Mouse (Mus musculus) heart, embryonic 12.5 days (tissue): ENCODE measurements around the gene Gm20708. TPM values are rescaled to one million over a fixed set of nuclear protein-coding genes. Genes with fewer than 3 reads are reported as not detected.

Experiments
- ATAC-seq: fragments of 200-750 bp; cut with Nextera tagmentation; 2 replicates; pipeline ENCODE4 v1.8.0; 2017; ENCODE audit warnings: moderate TSS enrichment, moderate library complexity; ENCODE audit not compliant: insufficient number of reproducible peaks, low FRiP score
- H3K27ac ChIP-seq: fragments of 300-500 bp; sonication (generic); 2 replicates; pipeline ENCODE4 v1.5.1; 2016; ENCODE audit warnings: mild to moderate bottlenecking, moderate library complexity; ENCODE audit not compliant: poor library complexity, severe bottlenecking
- H3K27me3 ChIP-seq: fragments of 300-500 bp; sonication (generic); replicated peaks from 2 replicates; pipeline ENCODE4 v1.6.1; 2016; ENCODE audit warnings: mild to moderate bottlenecking, moderate library complexity
- H3K36me3 ChIP-seq: fragments of 300-500 bp; sonication (generic); 2 replicates; pipeline ENCODE4 v1.6.1; 2016; ENCODE audit warnings: mild to moderate bottlenecking, moderate library complexity
- H3K4me1 ChIP-seq: fragments of 300-500 bp; sonication (generic); replicated peaks from 2 replicates; pipeline ENCODE4 v1.6.1; 2016; ENCODE audit warnings: mild to moderate bottlenecking
- H3K4me2 ChIP-seq: fragments of 300-500 bp; sonication (generic); 2 replicates; pipeline ENCODE4 v1.6.1; 2016; ENCODE audit warnings: mild to moderate bottlenecking, moderate library complexity
- H3K4me3 ChIP-seq: fragments of 300-500 bp; sonication (generic); 2 replicates; pipeline ENCODE4 v1.5.1; 2016; ENCODE audit warnings: mild to moderate bottlenecking
- H3K9ac ChIP-seq: fragments of 300-500 bp; sonication (generic); 2 replicates; pipeline ENCODE4 v1.6.1; 2016; ENCODE audit warnings: mild to moderate bottlenecking, moderate library complexity
- H3K9me3 ChIP-seq: fragments of 300-500 bp; sonication (generic); replicated peaks from 2 replicates; pipeline ENCODE4 v1.6.1; 2016; ENCODE audit warnings: mild to moderate bottlenecking, moderate library complexity
- WGBS: fragments of 180-500 bp; shearing (Covaris S2); methylation state at CpG from one replicate; pipeline ENCODE4 v1.1.7; 2016; 5-methylcytosine and 5-hydroxymethylcytosine counted together
- polyA plus RNA-seq: library from polyadenylated mRNA; unstranded; fragments of >200 nt; fragmentation: Nextera tagmentation; extraction: Ambion mirVana; gene quantifications from 2 replicates; pipeline ENCODE4 v1.2.1, GENCODE M21; 2016

Gm20708 gene
- polyA plus RNA-seq, 1 experiment from 2014 or later = 0.78 TPM

GRCm38 (mm10) chr11:117865988-117866387 lies 56.5 kb downstream of the Gm20708 start:
- Histone ChIP-seq H3K27ac (no peak overlapping the region), H3K4me1 (no peaks in the 10 kb centered on the region), H3K4me2 (no peak overlapping the region), H3K9ac (0 out of 2 replicates have a peak overlapping the region, but pooled peaks have one; percentile 35), H3K27me3 (peaks cover 54% of the 10 kb centered on the region), H3K9me3 (no peaks in the 10 kb centered on the region), H3K4me3 (no peak overlapping the region), H3K36me3 (no peaks in the 10 kb centered on the region)
- no peak for ATAC-seq
- WGBS = 57% methylated on average over 6 of the region's 6 CpGs

GRCm38 (mm10) chr11:117870688-117871365 lies 61.4 kb downstream of the Gm20708 start:
- Histone ChIP-seq H3K4me3 (no peak overlapping the region), H3K4me2 (no peak overlapping the region), H3K9ac (peak overlapping the region; percentile 9; the same call in 1 of the 2 replicates), H3K27ac (no peak overlapping the region), H3K9me3 (no peaks in the 10 kb centered on the region), H3K36me3 (no peaks in the 10 kb centered on the region), H3K4me1 (peaks cover 22% of the 10 kb centered on the region), H3K27me3 (peaks cover 10% of the 10 kb centered on the region)
- no peak for ATAC-seq
- 39% methylated on average over 12 of the region's 12 CpGs for WGBS

- peaks cover 6% of the 10 kb centered on the region for H3K27me3 ChIP-seq
- WGBS = 63% methylated on average over 5 of the region's 5 CpGs
- H3K9ac ChIP-seq = no peak overlapping the region
- H3K4me1 ChIP-seq = peaks cover 27% of the 10 kb centered on the region
- ATAC-seq = no peak
- H3K4me2 ChIP-seq = no peak overlapping the region
- no peak overlapping the region for H3K27ac ChIP-seq
- H3K36me3 ChIP-seq = no peaks in the 10 kb centered on the region
- H3K4me3 ChIP-seq = no peak overlapping the region
- no peaks in the 10 kb centered on the region for H3K9me3 ChIP-seq
Observed at GRCm38 (mm10) chr11:117871376-117871775, 61.9 kb downstream of the Gm20708 start.

GRCm38 (mm10) chr11:117871911-117872584 lies 62.6 kb downstream of the Gm20708 start:
- Histone ChIP-seq H3K4me2 (no peak overlapping the region), H3K9me3 (no peaks in the 10 kb centered on the region), H3K36me3 (no peaks in the 10 kb centered on the region), H3K4me1 (peaks cover 34% of the 10 kb centered on the region), H3K9ac (0 out of 2 replicates have a peak overlapping the region, but pooled peaks have one; percentile 27), H3K27ac (no peak overlapping the region), H3K27me3 (peaks cover 4% of the 10 kb centered on the region), H3K4me3 (no peak overlapping the region)
- WGBS = 56% methylated on average over 12 of the region's 12 CpGs
- no peak for ATAC-seq

GRCm38 (mm10) chr11:117872861-117873608 lies 63.6 kb downstream of the Gm20708 start, which contains the start of gene Tha1:
Tha1 (minus strand) TSS chr11:117873481.
- H3K4me2 ChIP-seq = peak within 1 kb of the TSS; percentile 92
- H3K36me3 ChIP-seq = no peaks in the 10 kb centered on the region
- peak; percentile 59 for ATAC-seq
- H3K9me3 ChIP-seq = no peaks in the 10 kb centered on the region
- peaks cover 4% of the 10 kb centered on the region; the same call in 1 of the 2 replicates for H3K27me3 ChIP-seq
- peak within 1 kb of the TSS; percentile 73 for H3K4me3 ChIP-seq
- peak within 1 kb of the TSS; percentile 74 for H3K9ac ChIP-seq
- H3K27ac ChIP-seq = no peak within 1 kb of the TSS
- peaks cover 44% of the 10 kb centered on the region for H3K4me1 ChIP-seq
- 2% methylated on average over 51 of the region's 51 CpGs for WGBS

GRCm38 (mm10) chr11:117874419-117874818 lies 65.0 kb downstream of the Gm20708 start:
- Histone ChIP-seq H3K4me3 (no peak overlapping the region), H3K4me1 (peaks cover 57% of the 10 kb centered on the region), H3K27me3 (peaks cover 4% of the 10 kb centered on the region; the same call in 1 of the 2 replicates), H3K4me2 (no peak overlapping the region), H3K9me3 (no peaks in the 10 kb centered on the region), H3K36me3 (no peaks in the 10 kb centered on the region), H3K9ac (no peak overlapping the region), H3K27ac (no peak overlapping the region)
- 52% methylated on average over 4 of the region's 4 CpGs for WGBS
- ATAC-seq = no peak

GRCm38 (mm10) chr11:117875681-117876080 lies 66.2 kb downstream of the Gm20708 start:
- Histone ChIP-seq H3K9ac (peak overlapping the region; percentile 23; the same call in 1 of the 2 replicates), H3K36me3 (no peaks in the 10 kb centered on the region), H3K4me1 (peaks cover 61% of the 10 kb centered on the region), H3K9me3 (no peaks in the 10 kb centered on the region), H3K4me2 (peak overlapping the region; percentile 33; the same call in 1 of the 2 replicates), H3K4me3 (no peak overlapping the region), H3K27me3 (peaks cover 4% of the 10 kb centered on the region; the same call in 1 of the 2 replicates), H3K27ac (peak overlapping the region; percentile 49)
- WGBS = 12% methylated on average over 6 of the region's 6 CpGs
- ATAC-seq = no peak

- H3K4me1 ChIP-seq = peaks cover 76% of the 10 kb centered on the region
- peak overlapping the region; percentile 53 for H3K9ac ChIP-seq
- H3K4me2 ChIP-seq = peak overlapping the region; percentile 61
- no peaks in the 10 kb centered on the region for H3K27me3 ChIP-seq
- H3K36me3 ChIP-seq = no peaks in the 10 kb centered on the region
- 11% methylated on average over 13 of the region's 13 CpGs for WGBS
- no peaks in the 10 kb centered on the region for H3K9me3 ChIP-seq
- ATAC-seq = 0 out of 2 replicates have a peak, but pooled peaks have one; percentile 18
- H3K27ac ChIP-seq = peak overlapping the region; percentile 34; the same call in 1 of the 2 replicates
- peak overlapping the region; percentile 21; the same call in 1 of the 2 replicates for H3K4me3 ChIP-seq
Observed at GRCm38 (mm10) chr11:117877917-117878745, 68.7 kb downstream of the Gm20708 start.

GRCm38 (mm10) chr11:117878892-117879291 lies 69.4 kb downstream of the Gm20708 start:
- H3K4me2 ChIP-seq = peak overlapping the region; percentile 61
- peak overlapping the region; percentile 53 for H3K9ac ChIP-seq
- H3K4me3 ChIP-seq = no peak overlapping the region
- WGBS = 42% methylated on average over 8 of the region's 8 CpGs
- peak overlapping the region; percentile 34; the same call in 1 of the 2 replicates for H3K27ac ChIP-seq
- H3K4me1 ChIP-seq = peaks cover 76% of the 10 kb centered on the region
- H3K36me3 ChIP-seq = no peaks in the 10 kb centered on the region
- ATAC-seq = no peak
- no peaks in the 10 kb centered on the region for H3K27me3 ChIP-seq
- no peaks in the 10 kb centered on the region for H3K9me3 ChIP-seq

GRCm38 (mm10) chr11:117879676-117880075 lies 70.2 kb downstream of the Gm20708 start:
- WGBS = 66% methylated on average over 6 of the region's 6 CpGs
- Histone ChIP-seq H3K4me2 (no peak overlapping the region), H3K27me3 (no peaks in the 10 kb centered on the region), H3K27ac (no peak overlapping the region), H3K4me1 (peaks cover 74% of the 10 kb centered on the region), H3K9ac (no peak overlapping the region), H3K4me3 (no peak overlapping the region), H3K36me3 (no peaks in the 10 kb centered on the region), H3K9me3 (no peaks in the 10 kb centered on the region)
- ATAC-seq = no peak
